Mouse (Mus musculus): ENCODE results near the gene Pagr1a.

Pagr1a gene

DNA sequence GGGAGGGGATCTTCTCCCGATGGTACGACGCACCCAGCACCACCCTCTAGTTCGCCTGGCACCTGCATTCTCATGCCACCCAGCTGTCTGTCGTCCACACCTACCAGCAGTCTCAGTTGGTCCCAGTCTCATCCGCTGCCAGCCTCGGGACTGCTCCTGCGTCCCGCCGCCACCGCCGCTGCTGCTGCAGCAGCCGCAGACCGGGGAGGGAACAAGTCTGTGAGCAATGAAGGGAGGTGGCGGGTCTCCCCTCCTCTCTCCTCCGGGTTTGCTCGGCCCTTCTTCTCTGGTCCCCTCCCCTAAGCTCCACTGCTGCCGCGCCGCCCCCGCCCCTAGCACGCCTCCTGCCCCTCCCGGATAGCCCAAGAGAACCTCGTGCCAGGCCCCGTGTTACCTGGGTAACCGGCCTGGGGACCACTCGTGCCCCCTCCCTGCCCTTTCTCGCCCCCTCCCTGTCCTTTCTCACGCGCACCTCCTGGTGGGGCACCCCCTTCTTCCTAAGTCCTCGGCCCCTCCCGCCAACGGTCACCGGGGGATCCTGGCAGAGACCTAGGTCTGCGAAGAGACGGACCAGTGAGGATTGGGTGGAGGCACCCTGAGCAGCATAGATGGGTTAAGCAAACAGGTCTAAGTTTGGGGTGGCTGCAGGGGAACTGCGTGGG lies 3.9 kb upstream of the Pagr1a start, which contains the start of the genes Gm42742 and Prrt2:
TSS of gene Gm42742 (minus strand) at position 197 of the 662 bp plus-strand sequence.
TSS of gene Prrt2 (minus strand) at position 311 of the 662 bp plus-strand sequence.
- DNase-seq (ENCODE audit: extremely low spot score), result peak; percentile 82

DNA sequence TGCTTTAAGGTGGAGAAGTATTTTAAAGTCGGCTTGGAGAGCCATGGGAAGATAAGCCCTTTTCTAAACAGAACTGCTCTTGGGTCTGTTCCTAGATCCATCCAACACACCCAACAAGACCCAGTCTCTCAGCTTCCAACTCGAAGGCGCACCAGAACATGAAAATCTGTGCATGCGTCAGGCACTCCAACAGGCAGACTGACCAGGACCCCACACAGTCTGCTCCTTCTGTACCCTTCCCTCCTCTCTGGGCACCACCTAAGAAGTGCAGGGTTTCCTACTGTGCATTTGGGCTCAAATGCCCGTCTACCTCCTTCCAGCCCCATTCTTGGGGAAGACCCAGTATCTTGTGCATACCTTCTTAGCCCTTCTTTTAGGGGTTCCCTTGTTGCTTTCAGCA lies 3.3 kb upstream of the Pagr1a start:
- DNase-seq (ENCODE audit: extremely low spot score), result peak; percentile 15

DNA sequence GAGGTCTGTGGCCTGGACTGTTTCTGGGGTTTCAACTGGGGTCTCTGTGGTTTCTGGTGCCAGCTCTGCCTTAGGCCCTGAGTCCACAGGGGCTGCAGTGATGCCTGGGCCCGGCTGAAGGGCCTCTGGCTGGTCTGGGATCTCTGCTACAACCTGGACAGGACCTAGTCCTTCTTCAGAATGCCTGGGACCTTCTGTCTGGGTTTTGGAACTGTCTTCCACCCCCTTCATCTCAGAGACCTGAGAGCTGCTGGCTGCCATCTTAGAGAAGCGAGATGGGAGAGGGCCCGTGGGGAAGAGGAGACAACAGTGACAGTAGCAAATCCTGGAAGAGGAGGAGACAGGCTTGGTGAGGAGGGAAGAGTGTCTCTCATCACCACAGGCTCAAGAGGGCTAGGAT lies 2.9 kb upstream of the Pagr1a start:
- no peak for DNase-seq (ENCODE audit: extremely low spot score)

DNA sequence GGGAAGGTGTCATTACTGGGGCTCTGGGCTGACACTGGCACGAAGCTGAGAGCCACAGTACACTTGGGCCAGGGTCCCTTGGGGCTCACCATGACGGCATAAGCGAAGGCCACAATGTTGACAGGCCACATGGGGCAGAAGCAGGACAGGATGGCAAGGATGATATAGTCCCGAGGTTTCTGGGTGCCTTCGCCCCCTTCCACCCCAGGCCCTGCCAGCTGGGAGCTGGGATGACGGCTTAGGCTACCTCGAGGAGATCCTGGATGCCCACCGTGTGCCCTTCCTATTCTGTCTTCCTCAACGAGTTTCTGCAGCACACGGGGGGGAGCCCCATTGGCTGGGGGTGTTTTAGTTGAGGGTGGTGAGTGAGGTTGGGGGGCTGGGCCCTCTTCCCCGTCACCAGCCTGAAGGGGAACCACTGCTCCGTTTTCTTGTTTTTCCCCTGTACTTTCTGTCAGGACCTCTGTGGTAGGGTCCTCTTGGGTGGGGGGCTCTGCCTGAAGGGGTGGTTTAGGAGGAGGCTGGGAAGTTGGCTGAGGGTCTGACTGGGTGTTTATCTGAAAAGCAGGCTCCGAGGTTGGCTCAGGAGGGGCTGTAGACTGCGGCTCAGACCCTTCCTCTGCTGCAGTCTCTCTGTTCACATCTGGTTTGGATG lies 2.3 kb upstream of the Pagr1a start:
- DNase-seq (ENCODE audit: extremely low spot score), result no peak

DNA sequence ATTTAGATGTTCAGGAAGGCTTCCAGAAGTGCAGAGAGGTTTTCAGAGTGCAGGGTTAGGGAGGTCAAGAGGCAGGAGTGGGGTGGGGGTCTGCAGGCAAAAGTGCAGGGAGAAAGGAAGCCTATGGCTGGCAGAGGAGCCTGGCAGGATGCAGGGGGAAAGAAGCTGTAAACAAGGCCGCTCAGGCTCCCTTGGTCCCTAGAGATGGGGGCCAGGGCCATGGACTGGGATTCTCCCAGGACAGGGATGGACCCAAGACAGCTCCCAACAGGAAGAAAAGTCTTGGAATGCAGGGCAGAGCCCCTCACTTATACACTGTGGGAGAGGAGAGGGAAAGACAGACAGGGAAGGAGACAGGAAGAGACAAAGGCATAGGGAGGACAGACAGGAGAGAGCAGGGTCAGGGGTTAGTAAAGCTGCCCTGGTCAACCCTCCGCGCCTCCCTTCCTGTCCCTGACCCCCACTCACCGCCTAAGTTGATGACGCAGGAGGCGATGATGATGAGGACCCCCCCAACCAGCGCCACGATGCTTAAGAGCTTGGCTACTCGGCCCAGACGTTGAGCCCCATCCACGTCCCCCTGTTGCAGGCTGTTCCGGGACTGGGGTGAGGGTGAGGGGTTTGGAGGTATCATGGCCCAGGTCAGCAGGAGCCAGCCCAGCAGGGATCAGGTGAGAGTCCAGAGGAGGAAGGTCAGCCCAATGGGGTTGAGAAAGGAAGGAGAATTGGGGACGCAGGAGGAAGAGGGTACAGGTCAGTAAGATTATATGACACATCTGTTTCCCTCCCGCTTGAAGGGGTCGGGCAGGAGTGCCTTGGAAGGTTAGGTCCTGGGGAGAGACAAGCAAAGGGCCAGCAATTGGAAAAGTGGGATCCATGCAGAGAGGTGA lies 1.5 kb upstream of the Pagr1a start:
- DNase-seq (ENCODE audit: extremely low spot score), result no peak

DNA sequence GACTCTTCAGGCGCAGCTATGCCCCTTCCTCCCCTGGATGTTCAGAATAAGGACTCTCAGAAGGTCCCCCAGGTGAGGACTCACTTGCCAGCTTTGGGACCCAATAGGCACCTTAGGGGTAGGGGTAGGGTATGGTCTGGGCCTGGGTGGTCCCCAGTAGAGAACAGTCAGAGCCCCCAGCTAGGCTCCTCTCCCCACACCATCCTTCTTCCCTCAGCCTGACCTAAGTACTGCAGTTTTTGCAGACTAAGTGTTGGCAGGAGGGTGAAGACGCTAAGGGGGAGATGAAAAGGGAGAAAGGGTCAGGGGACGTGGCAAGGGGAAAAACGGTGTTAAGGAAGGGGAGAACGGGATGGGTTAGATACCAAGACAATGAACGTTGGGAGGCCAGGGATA lies 796 bp upstream of the Pagr1a start:
- DNase-seq (ENCODE audit: extremely low spot score), result no peak

DNA sequence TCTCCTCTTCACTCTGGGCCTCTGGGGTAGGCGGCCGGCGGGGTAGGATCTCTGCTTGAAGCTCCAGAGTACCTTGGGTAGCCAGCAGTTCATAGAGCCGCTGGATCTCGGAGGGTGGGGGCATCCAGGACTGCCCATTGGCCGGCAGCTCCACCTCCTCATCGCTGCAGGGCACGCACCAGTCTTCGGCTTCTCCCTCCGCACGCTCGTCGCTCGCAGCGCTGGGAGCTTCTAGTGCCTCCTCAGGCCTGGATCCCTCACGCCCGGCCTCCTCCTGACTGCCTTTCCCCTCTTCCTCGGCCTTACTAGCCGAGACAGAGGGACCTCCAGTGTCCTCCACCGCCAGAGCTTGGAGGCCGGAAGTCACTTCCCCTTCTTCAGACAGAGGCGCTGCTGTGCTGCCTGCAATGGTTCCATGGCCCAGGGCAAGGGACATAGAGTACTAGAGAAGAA lies 640 bp downstream of the Pagr1a start:
- DNase-seq (ENCODE audit: extremely low spot score), result no peak

DNA sequence TGATC lies 869 bp downstream of the Pagr1a start, which contains the start of gene Pagr1b:
TSS of gene Pagr1b (minus strand) at position 4 of the 5 bp plus-strand sequence.
- no peak for DNase-seq (ENCODE audit: extremely low spot score)

DNA sequence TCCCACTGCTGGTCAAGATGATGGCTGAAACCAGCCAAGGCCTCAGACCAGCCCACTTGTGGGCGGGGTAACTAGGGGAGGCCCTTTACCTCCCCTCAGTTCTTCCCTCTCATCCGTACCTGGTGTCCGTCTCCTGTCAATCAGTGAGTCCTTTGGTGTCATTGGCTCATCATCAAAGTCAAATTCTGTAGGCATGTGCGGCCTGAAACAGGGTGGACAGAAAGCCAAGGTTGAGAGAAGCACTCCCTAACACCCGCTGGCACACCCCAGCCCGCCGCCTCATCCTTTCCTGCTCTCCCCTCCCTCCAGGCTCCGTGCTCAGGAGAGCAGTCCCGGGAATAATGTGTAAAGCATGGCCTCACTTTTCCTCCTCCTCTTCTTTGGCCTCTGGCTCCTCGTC lies 1.1 kb downstream of the Pagr1a start:
- peak; percentile 58 for DNase-seq (ENCODE audit: extremely low spot score)

DNA sequence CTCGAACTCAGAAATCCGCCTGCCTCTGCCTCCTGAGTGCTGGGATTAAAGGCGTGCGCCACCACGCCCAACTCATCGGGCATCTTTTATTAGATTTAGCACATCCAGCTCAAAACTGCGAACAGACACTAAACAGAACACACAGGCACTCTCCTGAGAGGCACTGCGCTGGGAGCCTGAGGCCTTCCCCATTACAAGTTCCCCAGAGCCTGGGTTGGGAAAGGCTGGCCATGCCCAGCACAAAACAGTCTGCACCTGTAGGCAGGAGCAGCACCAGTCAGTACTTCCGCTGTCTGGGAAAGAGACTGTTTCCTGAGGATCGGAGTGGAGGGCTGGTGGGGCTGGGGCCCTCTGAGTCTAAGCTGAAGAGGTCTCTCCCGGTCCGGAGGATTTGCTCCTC lies 2.2 kb downstream of the Pagr1a start:
- DNase-seq (ENCODE audit: extremely low spot score), result no peak

DNA sequence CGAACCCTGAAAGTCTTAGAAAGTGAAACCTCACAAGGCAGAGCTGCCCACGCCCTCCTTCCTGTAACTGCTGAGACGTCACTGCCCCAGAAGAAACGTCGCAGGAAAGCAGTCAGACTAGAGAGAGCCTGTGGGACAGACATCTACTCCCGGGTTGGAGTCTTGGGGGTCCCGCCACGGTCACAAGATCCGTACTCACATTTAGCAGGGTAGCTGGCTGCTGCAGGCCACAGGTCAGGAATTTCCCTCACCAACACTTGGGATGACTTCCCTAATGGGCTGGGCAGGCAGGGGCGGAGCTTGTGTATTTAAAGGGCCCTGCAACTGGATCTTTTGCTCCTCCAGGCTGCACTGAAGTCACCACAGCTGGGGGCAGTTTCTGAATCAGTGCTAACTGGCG lies 2.8 kb downstream of the Pagr1a start, which contains the start of gene Mvp:
TSS of gene Mvp (minus strand) at position 302 of the 400 bp plus-strand sequence.
- peak; percentile 33 for DNase-seq (ENCODE audit: extremely low spot score)

DNA sequence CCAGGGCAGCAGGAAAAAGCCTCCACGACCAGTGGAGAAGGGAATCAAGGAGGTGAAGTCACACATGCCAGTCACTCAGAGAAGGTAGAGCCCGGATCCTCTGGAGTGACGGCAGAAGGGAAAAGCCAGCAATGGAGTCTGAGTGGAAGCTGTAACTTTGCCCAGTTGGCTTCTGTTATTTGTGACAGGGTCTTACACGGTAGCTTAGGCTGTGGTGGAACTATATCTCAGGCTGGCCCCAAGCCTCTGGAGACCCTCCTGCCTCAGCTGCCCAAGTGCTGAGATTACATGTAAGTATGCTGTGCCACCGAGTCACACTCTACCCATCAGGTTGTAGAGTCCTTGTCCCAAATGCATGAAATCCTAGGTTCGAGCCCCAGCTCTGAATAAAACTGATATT lies 3.8 kb downstream of the Pagr1a start:
- DNase-seq (ENCODE audit: extremely low spot score), result no peak

DNA sequence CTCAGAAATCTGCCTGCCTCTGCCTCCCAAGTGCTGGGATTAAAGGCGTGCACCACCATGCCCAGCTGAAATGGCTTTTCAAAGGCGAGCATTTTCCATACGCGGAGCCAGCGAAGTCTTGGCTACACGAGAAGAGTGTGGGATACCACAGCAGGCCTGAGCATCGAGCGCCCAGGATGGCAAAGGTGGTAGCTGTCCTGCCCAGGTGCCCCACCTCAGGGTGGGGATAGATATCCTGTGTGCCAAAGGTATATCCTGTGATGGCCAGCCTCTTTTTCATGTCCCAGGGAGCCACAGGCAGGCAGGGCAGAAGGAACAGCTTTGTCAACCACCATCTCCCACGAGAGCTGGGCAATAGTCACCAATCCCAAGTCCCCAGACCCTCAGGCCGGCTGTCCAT lies 4.3 kb downstream of the Pagr1a start:
- no peak for DNase-seq (ENCODE audit: extremely low spot score)

DNA sequence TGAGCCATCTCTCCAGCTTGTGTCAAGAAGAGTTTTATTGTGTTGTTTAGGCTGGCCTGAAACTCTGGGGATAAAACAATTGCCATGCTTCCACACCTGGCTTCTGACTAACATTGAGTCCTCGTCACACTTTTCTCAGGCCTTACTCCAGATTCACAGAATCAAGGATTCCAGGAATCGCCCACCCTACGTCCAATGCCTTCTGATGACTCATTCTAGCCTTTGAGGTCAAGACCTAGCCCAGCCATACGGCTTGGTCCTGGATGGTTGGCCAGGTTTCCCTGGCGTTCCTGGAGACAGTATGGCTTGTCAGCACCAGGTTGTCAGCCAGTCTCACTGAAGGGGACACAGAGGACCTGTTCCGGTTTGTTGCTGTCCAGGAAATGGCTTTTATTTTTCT lies 4.8 kb downstream of the Pagr1a start:
- DNase-seq (ENCODE audit: extremely low spot score), result no peak

DNA sequence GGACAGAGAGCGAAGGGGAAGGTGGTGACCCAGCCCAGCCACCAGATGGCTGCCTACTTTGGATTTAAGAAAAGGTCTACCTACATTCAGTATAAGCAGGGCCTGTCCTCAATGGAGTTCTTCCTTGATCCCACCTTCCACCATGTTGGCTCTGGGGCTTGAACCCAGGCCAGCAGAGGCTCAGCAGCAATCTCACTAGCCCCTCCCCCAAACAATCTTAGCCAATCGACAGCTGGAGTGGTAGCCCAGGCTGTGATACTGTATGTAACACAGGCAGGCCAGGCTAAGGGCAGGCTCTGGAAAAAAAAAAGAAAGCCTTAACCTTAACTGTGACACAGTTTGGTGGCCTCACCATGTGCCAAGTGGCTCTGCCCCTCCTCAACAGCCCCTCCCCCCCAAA lies 5.4 kb downstream of the Pagr1a start:
- no peak for DNase-seq (ENCODE audit: extremely low spot score)

DNA sequence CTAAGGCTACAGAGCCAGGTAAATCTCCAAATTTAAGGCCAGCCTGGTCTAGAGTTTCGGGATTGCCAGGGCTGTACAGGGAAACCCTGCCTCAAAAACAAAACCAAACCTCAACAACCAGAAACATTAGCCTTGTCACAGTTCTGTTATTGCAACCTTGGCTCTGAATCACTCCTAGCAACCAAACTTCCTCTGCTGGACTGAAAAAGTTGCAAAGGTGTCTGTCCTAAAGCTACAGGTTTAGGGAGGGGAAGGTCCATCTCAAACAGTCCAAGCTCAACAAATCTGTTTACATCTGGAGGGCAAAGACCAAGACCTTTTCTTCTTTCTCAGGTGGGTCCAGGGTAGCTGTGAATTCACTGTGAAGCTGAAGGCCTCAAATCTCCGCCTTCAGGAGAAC lies 6.1 kb downstream of the Pagr1a start:
- no peak for DNase-seq (ENCODE audit: extremely low spot score)

DNA sequence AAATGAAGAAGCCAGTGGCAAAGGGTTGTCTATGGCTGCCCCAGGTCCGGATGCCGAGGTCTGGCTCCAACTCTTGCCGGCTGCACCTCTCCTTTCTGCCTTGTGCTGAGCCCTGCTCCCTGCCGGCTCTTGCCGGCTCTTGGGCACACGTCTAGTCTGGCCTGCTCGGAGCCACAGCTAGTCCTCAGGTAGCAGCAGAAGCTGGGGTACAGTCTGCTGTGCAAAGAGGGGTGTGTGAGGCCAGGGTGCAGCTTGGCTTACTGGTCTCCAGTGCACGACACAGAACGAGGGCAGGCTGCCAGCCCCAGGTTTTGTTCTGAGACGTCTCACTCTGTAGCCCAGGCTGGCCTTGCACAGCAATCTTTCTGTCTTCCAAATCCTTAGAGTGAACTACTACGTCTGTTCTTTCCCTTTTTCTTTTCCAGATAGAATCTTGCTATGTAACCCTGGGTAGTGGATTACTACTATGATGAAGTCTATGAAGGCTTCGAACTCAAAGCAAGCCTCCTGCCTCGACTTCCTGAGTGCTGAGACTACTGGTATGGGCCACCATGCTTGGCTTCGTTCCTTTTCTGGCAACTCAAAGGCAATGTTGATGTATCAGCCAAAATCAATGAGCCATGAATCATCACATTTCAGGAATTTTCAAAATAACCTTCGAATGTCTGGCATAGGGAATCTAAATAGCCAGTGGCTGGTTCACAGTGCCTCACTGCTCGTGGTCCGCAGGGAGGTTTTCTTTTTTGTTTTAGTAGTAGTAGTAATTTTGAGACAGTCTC lies 7.7 kb downstream of the Pagr1a start:
- no peak for DNase-seq (ENCODE audit: extremely low spot score)

DNA sequence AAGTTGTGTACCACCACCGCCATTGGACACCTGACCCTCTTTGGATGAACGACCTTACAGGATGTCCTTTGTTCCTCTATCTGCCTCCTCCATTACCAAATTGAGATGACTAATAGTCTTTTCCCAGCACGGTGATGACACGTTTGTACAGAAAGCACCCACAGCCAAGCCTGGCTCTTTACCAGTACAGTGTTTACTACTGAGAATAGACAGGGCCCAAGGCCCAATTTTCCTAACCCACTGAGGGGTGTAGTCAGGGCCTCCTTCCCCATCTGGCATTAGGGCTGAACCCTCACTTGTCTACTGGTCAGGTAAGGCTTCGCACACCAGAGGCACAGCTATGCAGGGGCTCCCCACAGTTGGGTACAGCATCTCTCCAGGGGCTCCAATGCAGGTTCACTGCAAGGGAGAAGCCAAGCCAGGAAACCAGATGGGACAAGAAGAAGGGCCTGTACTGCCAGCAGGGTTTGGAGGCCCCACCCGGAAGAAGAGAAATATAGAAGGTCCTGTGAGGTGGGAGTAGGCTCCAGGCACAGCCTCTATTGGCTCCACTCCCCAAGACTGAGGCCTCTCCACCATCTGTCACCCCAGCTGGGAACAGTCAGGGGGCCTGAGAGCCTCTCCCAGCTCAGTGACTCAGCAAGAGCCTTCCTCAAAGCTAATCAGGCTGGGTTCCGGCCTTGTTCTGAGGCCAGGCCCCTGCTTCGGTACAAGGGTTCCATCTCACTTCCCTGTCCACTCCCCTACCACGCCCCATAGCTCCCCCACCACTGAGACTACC lies 8.7 kb downstream of the Pagr1a start:
- peak; percentile 24 for DNase-seq (ENCODE audit: extremely low spot score)

DNA sequence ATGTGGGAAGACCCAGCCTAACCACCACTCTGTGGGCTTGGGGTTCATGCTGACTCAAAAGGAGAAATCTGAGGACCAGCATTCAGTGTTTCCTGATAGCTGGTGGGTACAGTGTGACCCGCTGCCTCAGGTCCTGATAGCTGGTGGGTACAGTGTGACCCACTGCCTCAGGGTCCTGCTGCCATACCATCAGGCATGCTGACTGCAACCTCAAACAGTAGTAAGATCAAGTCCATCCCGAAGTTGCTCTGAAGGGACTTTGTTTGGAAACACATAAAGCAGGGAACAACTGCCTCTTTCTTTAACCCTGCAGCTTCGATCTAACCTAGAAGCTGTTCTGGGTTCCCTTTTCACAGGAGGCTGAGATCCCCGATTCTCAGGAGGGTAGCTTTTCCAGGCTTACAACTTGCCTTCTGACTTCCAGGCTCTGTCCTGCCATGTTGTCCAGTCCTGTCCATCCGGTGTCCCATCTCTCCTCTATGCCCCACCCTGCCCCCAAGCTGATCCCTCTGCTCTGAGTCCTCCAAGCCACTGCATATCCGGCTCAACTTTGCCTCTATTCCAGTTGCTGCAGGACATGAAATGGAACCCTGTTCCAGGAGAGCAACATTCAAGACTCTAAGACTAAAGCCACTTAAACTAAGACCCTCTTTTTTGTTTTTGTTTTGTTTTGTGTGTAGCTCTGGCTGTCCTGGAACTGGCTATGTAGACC lies 9.7 kb downstream of the Pagr1a start:
- no peak for DNase-seq (ENCODE audit: extremely low spot score)

DNA sequence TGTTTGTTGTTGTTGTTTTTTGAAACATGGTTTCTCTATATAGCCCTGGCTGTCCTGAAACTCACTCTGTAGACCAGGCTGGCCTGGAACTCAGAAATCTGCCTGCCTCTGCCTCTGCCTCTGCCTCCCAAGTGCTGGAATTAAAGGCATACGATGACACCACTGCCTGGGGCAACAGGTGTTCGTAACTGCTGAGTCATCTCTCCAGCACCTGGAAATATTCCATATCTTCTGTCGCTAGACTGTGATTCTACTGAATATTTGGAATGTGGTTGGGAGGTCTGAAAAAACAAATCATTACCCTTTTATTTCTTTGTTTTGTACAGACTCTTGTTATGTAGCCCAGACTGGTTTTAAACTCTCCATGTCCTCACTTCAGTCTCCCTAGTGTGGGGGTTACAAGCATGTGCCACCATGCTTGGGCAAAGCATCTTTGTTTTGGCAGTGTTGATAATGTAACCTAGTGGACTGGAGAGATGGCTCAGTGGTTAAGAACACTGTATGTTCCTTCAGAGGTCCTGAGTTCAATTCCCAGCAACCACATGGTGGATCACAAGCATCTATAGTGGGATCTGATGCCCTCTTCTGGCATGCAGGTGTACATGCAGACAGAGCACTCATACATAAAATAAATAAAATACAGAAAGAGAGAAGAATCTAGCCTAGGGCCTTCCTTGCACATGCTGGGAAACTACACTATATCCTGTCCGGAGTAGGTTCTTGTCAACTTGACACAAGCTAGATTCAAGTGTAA lies 12.9 kb downstream of the Pagr1a start:
- DNase-seq (ENCODE audit: extremely low spot score), result no peak

All from embryo, embryonic 9.5 days (tissue).